In the genomic region with DNA sequence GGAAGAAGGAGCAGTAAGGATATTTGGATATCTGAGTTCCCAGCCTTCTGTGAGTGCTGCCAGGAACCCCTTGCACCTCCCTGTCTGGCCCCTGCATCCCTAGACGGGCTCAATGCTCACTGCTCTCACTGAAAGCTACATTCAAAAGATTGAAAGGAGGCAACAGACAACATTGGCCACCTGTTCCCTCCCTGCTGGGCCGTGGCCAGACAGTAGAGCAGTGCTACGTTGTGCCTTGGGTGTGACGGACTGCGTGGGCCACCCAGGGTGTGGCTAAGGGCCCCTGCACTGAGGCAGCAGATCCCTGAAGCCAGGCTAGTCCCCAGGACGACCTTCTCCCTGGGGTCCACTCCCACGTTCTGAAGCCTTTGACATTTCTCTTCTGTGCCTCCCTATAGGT, we compare ENCODE assay signal across 14 mouse cellular contexts. TPM values are rescaled to one million over a fixed set of nuclear protein-coding genes. Genes with fewer than 3 reads are reported as not detected.
A peak's percentile ranks its signal among the peaks of the same experiment; 100 is the strongest.
DNase-seq lines count a peak whose midpoint lies in the region; ATAC-seq lines count a peak whose summit lies in the region.
"Had no signal": no experiment of that assay in that cellular context is flagged by ENCODE, and none has a peak within 500 bp of the region (broad histone marks: within the 10 kb centered on the region; RNA-seq: fewer than 3 reads in every experiment).

No protein-coding gene starts in this region.

- 0 out of 2 replicates have a peak, but pooled peaks have one; percentile 13 for ATAC-seq in cerebellum, adult (ENCODE audit: insufficient number of reproducible peaks, low FRiP score, low TSS enrichment)
- no peak for ATAC-seq in heart, embryonic 13.5 days (ENCODE audit: extremely low read depth, insufficient number of reproducible peaks, low FRiP score, low TSS enrichment)
- peak; percentile 47; the same call in 1 of the 2 replicates for ATAC-seq in midbrain, embryonic 13.5 days
- no peak for ATAC-seq in midbrain, embryonic 15.5 days (replicated peaks)
- 0 out of 2 replicates have a peak, but pooled peaks have one; percentile 34 for ATAC-seq in stomach, embryonic 16.5 days (ENCODE audit: insufficient read depth, low FRiP score)

- WGBS in heart, embryonic 13.5 days: 15% methylated on average over 7 of the region's 7 CpGs
- WGBS in midbrain, embryonic 13.5 days: 41% methylated on average over 7 of the region's 7 CpGs
- 44% methylated on average over 7 of the region's 7 CpGs for WGBS in midbrain, embryonic 15.5 days
- 33% methylated on average over 7 of the region's 7 CpGs for WGBS in stomach, embryonic 16.5 days

- DNase-seq in cerebellum, adult 8-10 months: no peak
- DNase-seq in heart, postnatal 4 days: no peak
- no peak for DNase-seq in embryo, embryonic 10.5 days (ENCODE audit: low spot score)
- DNase-seq: adrenal gland, adult 2 months; kidney, adult 2 months; thymus, adult 18-20 months had no signal

- H3K4me3 ChIP-seq in heart, embryonic 13.5 days: no peak overlapping the region
- H3K4me3 ChIP-seq in midbrain, embryonic 13.5 days (replicated peaks): no peak overlapping the region
- no peak overlapping the region for H3K4me3 ChIP-seq in midbrain, embryonic 15.5 days
- no peak overlapping the region for H3K4me3 ChIP-seq in stomach, embryonic 16.5 days (replicated peaks; ENCODE audit: low read length)

- peaks cover 46% of the 10 kb centered on the region for H3K4me1 ChIP-seq in heart, embryonic 13.5 days
- H3K4me1 ChIP-seq in midbrain, embryonic 13.5 days (replicated peaks): peaks cover 37% of the 10 kb centered on the region
- H3K4me1 ChIP-seq in midbrain, embryonic 15.5 days: peaks cover 32% of the 10 kb centered on the region
- H3K4me1 ChIP-seq in stomach, embryonic 16.5 days (ENCODE audit: control insufficient read depth, insufficient read depth, low read length): peaks cover 12% of the 10 kb centered on the region

- 0 out of 2 replicates have a peak overlapping the region, but pooled peaks have one; percentile 29 for H3K27ac ChIP-seq in heart, embryonic 13.5 days (replicated peaks)
- H3K27ac ChIP-seq in midbrain, embryonic 13.5 days: no peak overlapping the region
- no peak overlapping the region for H3K27ac ChIP-seq in midbrain, embryonic 15.5 days
- H3K27ac ChIP-seq in stomach, embryonic 16.5 days (ENCODE audit: low read length): no peak overlapping the region
- H3K27ac ChIP-seq: liver, embryonic 14.5 days; macrophage had no signal

- 0 out of 2 replicates have a peak overlapping the region, but pooled peaks have one; percentile 17 for H3K9ac ChIP-seq in heart, embryonic 13.5 days
- no peak overlapping the region for H3K9ac ChIP-seq in midbrain, embryonic 13.5 days (replicated peaks)
- H3K9ac ChIP-seq in midbrain, embryonic 15.5 days: no peak overlapping the region
- no peak overlapping the region for H3K9ac ChIP-seq in stomach, embryonic 16.5 days (ENCODE audit: low read length)
- H3K9ac ChIP-seq: liver, embryonic 14.5 days had no signal

- H3K4me2 ChIP-seq in heart, embryonic 13.5 days: peak overlapping the region; percentile 5; the same call in 1 of the 2 replicates
- H3K4me2 ChIP-seq in midbrain, embryonic 13.5 days (replicated peaks): no peak overlapping the region
- no peak overlapping the region for H3K4me2 ChIP-seq in midbrain, embryonic 15.5 days
- H3K4me2 ChIP-seq in stomach, embryonic 16.5 days (ENCODE audit: low read depth, low read length): no peak overlapping the region

- no peaks in the 10 kb centered on the region for H3K9me3 ChIP-seq in heart, embryonic 13.5 days
- no peaks in the 10 kb centered on the region for H3K9me3 ChIP-seq in midbrain, embryonic 13.5 days
- H3K9me3 ChIP-seq in midbrain, embryonic 15.5 days: no peaks in the 10 kb centered on the region
- no peaks in the 10 kb centered on the region for H3K9me3 ChIP-seq in stomach, embryonic 16.5 days (replicated peaks; ENCODE audit: control insufficient read depth, low read length)

- H3K36me3 ChIP-seq in heart, embryonic 13.5 days: no peaks in the 10 kb centered on the region
- H3K36me3 ChIP-seq in midbrain, embryonic 13.5 days: no peaks in the 10 kb centered on the region
- H3K36me3 ChIP-seq in midbrain, embryonic 15.5 days (replicated peaks): no peaks in the 10 kb centered on the region
- no peaks in the 10 kb centered on the region for H3K36me3 ChIP-seq in stomach, embryonic 16.5 days (ENCODE audit: control insufficient read depth, insufficient read depth, low read length)

- H3K27me3 ChIP-seq in heart, embryonic 13.5 days (replicated peaks): no peaks in the 10 kb centered on the region
- H3K27me3 ChIP-seq in midbrain, embryonic 13.5 days: 0 out of 2 replicates have a peak, but pooled peaks cover 3% of the 10 kb centered on the region
- no peaks in the 10 kb centered on the region for H3K27me3 ChIP-seq in midbrain, embryonic 15.5 days (replicated peaks)
- no peaks in the 10 kb centered on the region for H3K27me3 ChIP-seq in stomach, embryonic 16.5 days (ENCODE audit: control insufficient read depth, insufficient read depth, low read length)

RNA-seq across cellular contexts. Expression of gene Mab21l3, which starts 52.5 kb away (rescaled TPM):
- 0.28 and 0.55 TPM in 2 replicates for polyA plus RNA-seq in heart, embryonic 13.5 days (2015; fragmentation: Nextera tagmentation; extraction: Ambion mirVana)
- total RNA-seq in heart, postnatal 4 days (2021): under 1 TPM; 0.25 to 0.26 TPM
- polyA plus RNA-seq in midbrain, embryonic 13.5 days (2015; fragmentation: Nextera tagmentation; extraction: Ambion mirVana): 0.35 TPM in 2 replicates
- 0.14 and 0.21 TPM in 2 replicates for polyA plus RNA-seq in midbrain, embryonic 15.5 days (2015; fragmentation: Nextera tagmentation; extraction: Ambion mirVana)
- 3.1 and 3.3 TPM in 2 replicates for polyA plus RNA-seq in stomach, embryonic 16.5 days (2015; fragmentation: Nextera tagmentation; extraction: Ambion mirVana)
- total RNA-seq: left cerebral cortex, postnatal 10 days had no signal

Comparison
In these comparisons a context has a peak if more than half of its experiments do, and no peak if none do; other contexts are left out.
1. ATAC-seq: peak in cerebellum, adult (single experiment), midbrain, embryonic 13.5 days (single experiment) and stomach, embryonic 16.5 days (single experiment); none in heart, embryonic 13.5 days (single experiment) and midbrain, embryonic 15.5 days (single experiment).